Mouse (Mus musculus) ES-Bruce4 (cell line): Measurements from ENCODE around the gene Stmn1. TPM values are rescaled to one million over a fixed set of nuclear protein-coding genes. Genes with fewer than 3 reads are reported as not detected.

Source experiments
- H3K27ac ChIP-seq: 2 replicates; pipeline ENCODE4 v1.5.1; 2012; ENCODE audit warnings: low read length, inconsistent platforms; ENCODE audit not compliant: insufficient read depth
- H3K27me3 ChIP-seq: 2 replicates; pipeline ENCODE4 v1.6.1; 2012; ENCODE audit warnings: mild to moderate bottlenecking, low read length, inconsistent platforms; ENCODE audit not compliant: control insufficient read depth, poor library complexity, insufficient read depth, severe bottlenecking
- H3K36me3 ChIP-seq: 2 replicates; pipeline ENCODE4 v1.6.1; 2012; ENCODE audit warnings: inconsistent platforms, mild to moderate bottlenecking, low read length, moderate library complexity; ENCODE audit not compliant: control insufficient read depth, poor library complexity, insufficient read depth, severe bottlenecking
- H3K4me1 ChIP-seq: one replicate; pipeline ENCODE4 v1.8.1; 2011; ENCODE audit warnings: low read length; ENCODE audit not compliant: control insufficient read depth, insufficient read depth
- H3K4me3 ChIP-seq: 2 replicates; pipeline ENCODE4 v1.5.1; 2011; ENCODE audit warnings: low read depth, mild to moderate bottlenecking, low read length
- H3K9ac ChIP-seq: 2 replicates; pipeline ENCODE4 v1.6.1; 2012; ENCODE audit warnings: low read depth, mild to moderate bottlenecking, inconsistent platforms; ENCODE audit not compliant: poor library complexity, severe bottlenecking
- H3K9me3 ChIP-seq: replicated peaks from 2 replicates; pipeline ENCODE4 v1.6.1; 2012; ENCODE audit warnings: mild to moderate bottlenecking, low read length, inconsistent platforms; ENCODE audit not compliant: control insufficient read depth, poor library complexity, insufficient read depth, severe bottlenecking
- CTCF ChIP-seq: IDR thresholded peaks from one replicate; pipeline ENCODE4 v1.8.1; 2011; ENCODE audit warnings: low read depth, low read length
- EP300 ChIP-seq: IDR thresholded peaks from 2 replicates; pipeline ENCODE4 v1.6.1; 2011; ENCODE audit warnings: low read depth, low read length; ENCODE audit not compliant: insufficient read depth
- POLR2A ChIP-seq: IDR thresholded peaks from one replicate; pipeline ENCODE4 v1.8.1; 2011; ENCODE audit warnings: low read length; ENCODE audit not compliant: insufficient read depth
- polyA plus RNA-seq: library from polyadenylated mRNA; stranded (reverse); fragments of >200 nt; gene quantifications from 2 replicates; pipeline ENCODE4 v1.2.4, GENCODE M21; 2011; ENCODE audit warnings: low read depth; ENCODE audit not compliant: missing spikeins, insufficient read depth, insufficient read length

The Stmn1 gene
- polyA plus RNA-seq, 1 experiment = 270 TPM

DNA sequence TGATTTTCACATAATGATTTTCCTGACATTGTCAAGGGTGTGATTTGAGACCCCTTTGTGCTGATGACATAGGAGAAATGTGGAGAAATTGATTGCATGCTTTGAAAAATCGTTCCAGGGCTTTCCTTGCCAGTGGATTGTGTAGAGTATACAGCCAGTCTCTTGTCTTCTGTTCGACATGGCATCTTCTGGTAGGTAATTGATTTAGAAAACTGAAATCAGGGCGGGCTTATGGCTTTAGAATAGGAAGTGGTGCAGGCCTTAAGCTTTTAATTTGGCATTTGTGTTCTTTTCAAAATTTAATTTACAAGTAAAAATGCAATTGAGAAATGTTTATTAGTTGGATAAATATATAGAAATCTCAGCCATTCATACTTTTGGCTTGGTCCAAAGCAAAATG lies 1.9 kb downstream of the Stmn1 start:
- peaks cover 2% of the 10 kb centered on the region for H3K4me1 ChIP-seq
- H3K4me3 ChIP-seq = no peak overlapping the region
- peaks cover 24% of the 10 kb centered on the region for H3K36me3 ChIP-seq
- H3K9ac ChIP-seq = no peak overlapping the region
- TF ChIP-seq CTCF (no peak), EP300 (no peak), POLR2A (no peak)
- no peak overlapping the region for H3K27ac ChIP-seq
- H3K27me3 ChIP-seq = no peaks in the 10 kb centered on the region
- H3K9me3 ChIP-seq = no peaks in the 10 kb centered on the region

GRCm38 (mm10) chr4:134471469-134471868 lies 3.3 kb downstream of the Stmn1 start:
- no peaks in the 10 kb centered on the region for H3K27me3 ChIP-seq
- no peak overlapping the region for H3K9ac ChIP-seq
- TF ChIP-seq EP300 (no peak), CTCF (no peak), POLR2A (no peak)
- H3K4me3 ChIP-seq = no peak overlapping the region
- H3K4me1 ChIP-seq = peaks cover 2% of the 10 kb centered on the region
- H3K27ac ChIP-seq = no peak overlapping the region
- H3K36me3 ChIP-seq = peaks cover 25% of the 10 kb centered on the region
- H3K9me3 ChIP-seq = no peaks in the 10 kb centered on the region

- no peak overlapping the region for H3K9ac ChIP-seq
- TF ChIP-seq EP300 = no peak
- TF ChIP-seq CTCF = no peak
- TF ChIP-seq POLR2A = no peak
Observed at GRCm38 (mm10) chr4:134473764-134474163, 5.6 kb downstream of the Stmn1 start.

GRCm38 (mm10) chr4:134474240-134474639 lies 6.1 kb downstream of the Stmn1 start:
- peaks cover 25% of the 10 kb centered on the region for H3K36me3 ChIP-seq

More at GRCm38 (mm10) chr4:134473764-134474163, 5.6 kb downstream of the Stmn1 start:
- Histone ChIP-seq H3K27me3 (no peaks in the 10 kb centered on the region), H3K9me3 (no peaks in the 10 kb centered on the region), H3K36me3 (peaks cover 25% of the 10 kb centered on the region), H3K4me1 (no peaks in the 10 kb centered on the region), H3K27ac (no peak overlapping the region), H3K4me3 (no peak overlapping the region)

DNA sequence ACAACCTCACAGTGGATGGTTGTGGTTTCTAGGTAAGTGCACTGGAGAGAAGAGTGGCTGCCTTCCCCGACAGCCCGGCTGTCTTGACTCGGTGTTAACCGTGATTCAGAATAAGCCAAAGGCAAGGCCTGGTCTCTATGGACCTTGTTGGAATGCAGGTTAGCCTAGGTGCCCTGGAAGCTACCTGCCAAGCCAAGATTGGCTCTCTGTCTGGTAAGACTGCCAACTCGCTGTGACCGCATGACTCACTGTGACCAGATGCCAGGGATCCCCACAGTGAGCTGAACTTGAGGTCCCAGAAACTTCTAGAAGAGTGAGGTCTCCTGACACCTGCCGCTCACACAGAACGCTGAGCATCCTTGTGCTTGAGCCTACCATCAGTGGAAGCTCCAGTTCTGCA lies 8.8 kb downstream of the Stmn1 start:
- H3K36me3 ChIP-seq = peaks cover 17% of the 10 kb centered on the region
- no peaks in the 10 kb centered on the region for H3K4me1 ChIP-seq
- H3K27ac ChIP-seq = no peak overlapping the region
- TF ChIP-seq POLR2A = no peak
- no peak for TF ChIP-seq EP300
- no peak for TF ChIP-seq CTCF
- no peaks in the 10 kb centered on the region for H3K27me3 ChIP-seq
- H3K9ac ChIP-seq = no peak overlapping the region
- H3K9me3 ChIP-seq = no peaks in the 10 kb centered on the region
- H3K4me3 ChIP-seq = no peak overlapping the region

More at GRCm38 (mm10) chr4:134474240-134474639, 6.1 kb downstream of the Stmn1 start:
- no peaks in the 10 kb centered on the region for H3K4me1 ChIP-seq
- no peaks in the 10 kb centered on the region for H3K27me3 ChIP-seq
- no peaks in the 10 kb centered on the region for H3K9me3 ChIP-seq
- TF ChIP-seq EP300 = no peak
- no peak overlapping the region for H3K9ac ChIP-seq
- no peak overlapping the region for H3K4me3 ChIP-seq
- no peak overlapping the region for H3K27ac ChIP-seq

DNA sequence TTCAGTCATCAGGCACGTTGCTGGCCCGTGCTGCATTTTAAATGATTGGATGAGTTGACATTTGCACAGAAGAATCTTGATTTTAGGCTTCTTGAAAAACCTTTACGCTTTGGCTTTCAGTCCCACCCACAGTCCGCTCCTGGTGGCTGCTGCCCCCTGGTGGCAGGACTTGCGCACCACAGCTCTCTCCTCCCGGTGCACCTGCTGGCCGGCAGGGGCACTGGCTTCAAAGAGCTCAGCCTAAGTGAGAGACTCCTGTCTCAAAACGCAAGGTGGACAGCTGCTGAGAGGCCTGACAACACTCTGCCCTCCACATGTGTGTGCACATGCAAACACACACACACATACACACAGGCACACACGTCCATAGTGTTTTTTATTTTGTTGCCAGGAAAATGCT lies 9.9 kb downstream of the Stmn1 start:
- Histone ChIP-seq H3K4me3 (no peak overlapping the region), H3K9me3 (no peaks in the 10 kb centered on the region), H3K27ac (no peak overlapping the region), H3K27me3 (no peaks in the 10 kb centered on the region), H3K4me1 (no peaks in the 10 kb centered on the region), H3K9ac (no peak overlapping the region), H3K36me3 (peaks cover 7% of the 10 kb centered on the region; the same call in 1 of the 2 replicates)
- TF ChIP-seq EP300 = 0 out of 2 replicates have a peak, but pooled peaks have one; percentile 34
- TF ChIP-seq POLR2A = no peak
- peak; percentile 99 for TF ChIP-seq CTCF
